Mouse (Mus musculus) adrenal gland (tissue): ENCODE measurements around the gene Uqcc3.

Source experiments
- microRNA-seq, 2 experiments: library from miRNA; unstranded; fragments of <30 nt; microRNA quantifications; one replicate each; pipeline ENCODE4; 2019

The Uqcc3 gene

Small RNAs within 50 kb of the gene (microRNA-seq; reads per million reads assigned to microRNA genes)
- gene Mir5136: 0.11 to 0.86 reads per million in 2 experiments
